ENCODE assay signal across 21 mouse cellular contexts in genomic region chr9:62694054-62694453, GRCm38 (mm10). TPM values are rescaled to one million over a fixed set of nuclear protein-coding genes. Genes with fewer than 3 reads are reported as not detected.
DNase-seq lines count a peak whose midpoint lies in the region; ATAC-seq lines count a peak whose summit lies in the region.
"Had no signal": no experiment of that assay in that cellular context is flagged by ENCODE, and none has a peak within 500 bp of the region (broad histone marks: within the 10 kb centered on the region; RNA-seq: fewer than 3 reads in every experiment).

No protein-coding gene starts in this region.

- 55% methylated on average over 5 of the region's 5 CpGs for WGBS in embryonic facial prominence, embryonic 14.5 days
- WGBS in embryonic facial prominence, embryonic 10.5 days, result 85% methylated on average over 5 of the region's 5 CpGs
- 92% methylated on average over 5 of the region's 5 CpGs for WGBS in forebrain, embryonic 14.5 days

- H3K36me3 ChIP-seq in embryonic facial prominence, embryonic 14.5 days (ENCODE audit: control insufficient read depth, insufficient read depth, low read length), result no peaks in the 10 kb centered on the region
- no peaks in the 10 kb centered on the region for H3K36me3 ChIP-seq in embryonic facial prominence, embryonic 10.5 days (replicated peaks)
- no peaks in the 10 kb centered on the region for H3K36me3 ChIP-seq in forebrain, embryonic 14.5 days (ENCODE audit: control insufficient read depth, insufficient read depth, low read length)
- H3K36me3 ChIP-seq: embryonic facial prominence, embryonic 13.5 days; hindbrain, embryonic 13.5 days; intestine, embryonic 15.5 days; kidney, embryonic 15.5 days; limb, embryonic 15.5 days; midbrain, embryonic 13.5 days; stomach, embryonic 15.5 days had no signal

- H3K4me3 ChIP-seq in embryonic facial prominence, embryonic 14.5 days (ENCODE audit: low read depth, low read length), result no peak overlapping the region
- no peak overlapping the region for H3K4me3 ChIP-seq in embryonic facial prominence, embryonic 10.5 days
- H3K4me3 ChIP-seq in forebrain, embryonic 14.5 days (ENCODE audit: low read depth, low read length), result no peak overlapping the region
- H3K4me3 ChIP-seq: embryonic facial prominence, embryonic 13.5 days; hindbrain, embryonic 13.5 days; intestine, embryonic 15.5 days; kidney, embryonic 15.5 days; limb, embryonic 15.5 days; midbrain, embryonic 13.5 days; stomach, embryonic 15.5 days had no signal

- intact Hi-C loops in heart, postnatal 10 days (cut with DNase I), result no loop called here

- no peak overlapping the region for H3K4me2 ChIP-seq in embryonic facial prominence, embryonic 14.5 days (ENCODE audit: low read depth, low read length)
- no peak overlapping the region for H3K4me2 ChIP-seq in forebrain, embryonic 14.5 days (ENCODE audit: low read length)
- H3K4me2 ChIP-seq: embryonic facial prominence, embryonic 13.5 days; hindbrain, embryonic 13.5 days; intestine, embryonic 15.5 days; kidney, embryonic 15.5 days; limb, embryonic 15.5 days; midbrain, embryonic 13.5 days; stomach, embryonic 15.5 days had no signal

- peak; percentile 62 for DNase-seq in embryonic facial prominence, embryonic 14.5 days (ENCODE audit: low spot score)
- DNase-seq in embryonic facial prominence, embryonic 10.5 days (ENCODE audit: low spot score), result no peak
- peak; percentile 39 for DNase-seq in urinary bladder, postnatal 14 days (ENCODE audit: low spot score)
- no peak for DNase-seq in urinary bladder, adult 2 months (ENCODE audit: low spot score)
- peak; percentile 55 to 60 for DNase-seq in heart, postnatal 10 days
- no peak for DNase-seq in thymus, postnatal 25 days
- DNase-seq in retina, embryonic 14.5 days (ENCODE audit: low spot score), result no peak
- DNase-seq in forebrain, embryonic 14.5 days (ENCODE audit: low spot score), result no peak
- DNase-seq: adrenal gland, adult 8-10 months; cerebellum, adult 18-20 months; layer of hippocampus, postnatal 36 days; right cerebral cortex, adult 18-20 months; thymus, adult 2 months had no signal

- H3K4me1 ChIP-seq in embryonic facial prominence, embryonic 14.5 days (ENCODE audit: control insufficient read depth, insufficient read depth, low read length), result no peaks in the 10 kb centered on the region
- H3K4me1 ChIP-seq in embryonic facial prominence, embryonic 10.5 days, result peaks cover 39% of the 10 kb centered on the region
- no peaks in the 10 kb centered on the region for H3K4me1 ChIP-seq in forebrain, embryonic 14.5 days (ENCODE audit: control insufficient read depth, insufficient read depth, low read length)
- H3K4me1 ChIP-seq: hindbrain, embryonic 13.5 days; intestine, embryonic 15.5 days had no signal

- H3K9ac ChIP-seq in embryonic facial prominence, embryonic 14.5 days (ENCODE audit: low read depth, low read length), result no peak overlapping the region
- H3K9ac ChIP-seq in forebrain, embryonic 14.5 days (ENCODE audit: low read length), result no peak overlapping the region
- H3K9ac ChIP-seq: embryonic facial prominence, embryonic 13.5 days; hindbrain, embryonic 13.5 days; intestine, embryonic 15.5 days; kidney, embryonic 15.5 days; limb, embryonic 15.5 days; midbrain, embryonic 13.5 days; stomach, embryonic 15.5 days had no signal

- H3K9me3 ChIP-seq in embryonic facial prominence, embryonic 14.5 days (ENCODE audit: control insufficient read depth, low read length), result no peaks in the 10 kb centered on the region
- no peaks in the 10 kb centered on the region for H3K9me3 ChIP-seq in embryonic facial prominence, embryonic 10.5 days
- H3K9me3 ChIP-seq in forebrain, embryonic 14.5 days (replicated peaks; ENCODE audit: control insufficient read depth, low read length), result no peaks in the 10 kb centered on the region
- H3K9me3 ChIP-seq: embryonic facial prominence, embryonic 13.5 days; hindbrain, embryonic 13.5 days; intestine, embryonic 15.5 days; kidney, embryonic 15.5 days; limb, embryonic 15.5 days; midbrain, embryonic 13.5 days; stomach, embryonic 15.5 days had no signal

- no peak overlapping the region for H3K27ac ChIP-seq in embryonic facial prominence, embryonic 14.5 days (replicated peaks; ENCODE audit: low read depth, low read length)
- no peak overlapping the region for H3K27ac ChIP-seq in embryonic facial prominence, embryonic 10.5 days (replicated peaks)
- no peak overlapping the region for H3K27ac ChIP-seq in forebrain, embryonic 14.5 days (ENCODE audit: low read depth, low read length)
- H3K27ac ChIP-seq: embryonic facial prominence, embryonic 13.5 days; hindbrain, embryonic 13.5 days; intestine, embryonic 15.5 days; kidney, embryonic 15.5 days; limb, embryonic 15.5 days; midbrain, embryonic 13.5 days; stomach, embryonic 15.5 days had no signal

- no peaks in the 10 kb centered on the region for H3K27me3 ChIP-seq in embryonic facial prominence, embryonic 14.5 days (replicated peaks; ENCODE audit: control insufficient read depth, insufficient read depth, low read length)
- peaks cover 12% of the 10 kb centered on the region; the same call in 1 of the 2 replicates for H3K27me3 ChIP-seq in embryonic facial prominence, embryonic 10.5 days (replicated peaks; ENCODE audit: low read depth, poor library complexity, severe bottlenecking)
- no peaks in the 10 kb centered on the region for H3K27me3 ChIP-seq in forebrain, embryonic 14.5 days (replicated peaks; ENCODE audit: control insufficient read depth, insufficient read depth, low read length)
- H3K27me3 ChIP-seq: embryonic facial prominence, embryonic 13.5 days; hindbrain, embryonic 13.5 days; intestine, embryonic 15.5 days; kidney, embryonic 15.5 days; limb, embryonic 15.5 days; midbrain, embryonic 13.5 days had no signal

- no peak for ATAC-seq in embryonic facial prominence, embryonic 14.5 days (ENCODE audit: low read depth)
- ATAC-seq in forebrain, embryonic 14.5 days, result no peak
- ATAC-seq: intestine, embryonic 15.5 days; midbrain, embryonic 13.5 days had no signal

RNA-seq across cellular contexts. Expression of gene Itga11, which starts 16.4 kb away (rescaled TPM):
- 8.1 and 10.2 TPM in 2 replicates for polyA plus RNA-seq in embryonic facial prominence, embryonic 14.5 days (2014; fragmentation: Nextera tagmentation; extraction: Ambion mirVana)
- polyA plus RNA-seq in embryonic facial prominence, embryonic 10.5 days (2016; fragmentation: Nextera tagmentation; extraction: Ambion mirVana), result 2.0 and 2.2 TPM in 2 replicates
- polyA plus RNA-seq in urinary bladder, adult 2 months (2012; rRNA removed), result 13.9 and 17.4 TPM in 2 replicates
- total RNA-seq in heart, postnatal 10 days (2021), result 1 to 10 TPM; 1.4 to 1.5 TPM
- 0.85 and 1.2 TPM in 2 replicates for polyA plus RNA-seq in forebrain, embryonic 14.5 days (2014; fragmentation: Nextera tagmentation; extraction: Ambion mirVana)
- total RNA-seq: common myeloid progenitor, adult 5-6 weeks had no signal

Comparison
In these comparisons a context has a peak if more than half of its experiments do, and no peak if none do; other contexts are left out.
1. DNase-seq: peak in embryonic facial prominence, embryonic 14.5 days (single experiment), urinary bladder, postnatal 14 days (single experiment) and heart, postnatal 10 days (2 of 2); none in embryonic facial prominence, embryonic 10.5 days (single experiment), urinary bladder, adult 2 months (single experiment), thymus, postnatal 25 days (single experiment), retina, embryonic 14.5 days (single experiment) and forebrain, embryonic 14.5 days (single experiment).